Mouse (Mus musculus): ENCODE results near the gene Zmiz1. TPM values are rescaled to one million over a fixed set of nuclear protein-coding genes. Genes with fewer than 3 reads are reported as not detected.

Zmiz1 gene
- polyA plus RNA-seq, 1 experiment from 2014 or later: 37.4 TPM

GRCm38 (mm10) chr14:25451099-25451667 is 7.8 kb upstream of the Zmiz1 start:
- WGBS: 17% methylated on average over 7 of the region's 7 CpGs
- peak overlapping the region; percentile 78 for H3K27ac ChIP-seq (ENCODE audit: low read depth)
- peaks cover 14% of the 10 kb centered on the region for H3K4me1 ChIP-seq (replicated peaks; ENCODE audit: control insufficient read depth, insufficient read depth, low read length)
- no peak overlapping the region for H3K9ac ChIP-seq (ENCODE audit: low read length)
- DNase-seq (ENCODE audit: low spot score) (no peak), ATAC-seq (replicated peaks; ENCODE audit: low FRiP score, low TSS enrichment, low read depth) (peak; percentile 57)
- H3K4me3 ChIP-seq (ENCODE audit: low read depth, low read length): no peak overlapping the region
- H3K4me2 ChIP-seq (ENCODE audit: low read length): peak overlapping the region; percentile 16
- H3K27me3 ChIP-seq (replicated peaks; ENCODE audit: control insufficient read depth, insufficient read depth, low read length): no peaks in the 10 kb centered on the region
- H3K36me3 ChIP-seq (ENCODE audit: control insufficient read depth, insufficient read depth, low read length): no peaks in the 10 kb centered on the region
- H3K9me3 ChIP-seq (ENCODE audit: control insufficient read depth, low read length): no peaks in the 10 kb centered on the region

GRCm38 (mm10) chr14:25451699-25452632 is 7.0 kb upstream of the Zmiz1 start:
- peak overlapping the region; percentile 78 for H3K27ac ChIP-seq (ENCODE audit: low read depth)
- 27% methylated on average over 10 of the region's 10 CpGs for WGBS
- no peak overlapping the region for H3K9ac ChIP-seq (ENCODE audit: low read length)
- H3K4me1 ChIP-seq (replicated peaks; ENCODE audit: control insufficient read depth, insufficient read depth, low read length): peaks cover 21% of the 10 kb centered on the region
- no peak overlapping the region for H3K4me3 ChIP-seq (ENCODE audit: low read depth, low read length)
- DNase-seq (ENCODE audit: low spot score) (peak; percentile 75), ATAC-seq (replicated peaks; ENCODE audit: low FRiP score, low TSS enrichment, low read depth) (peak; percentile 84)
- H3K9me3 ChIP-seq (ENCODE audit: control insufficient read depth, low read length): no peaks in the 10 kb centered on the region
- H3K27me3 ChIP-seq (replicated peaks; ENCODE audit: control insufficient read depth, insufficient read depth, low read length): no peaks in the 10 kb centered on the region
- H3K4me2 ChIP-seq (ENCODE audit: low read length): peak overlapping the region; percentile 16
- no peaks in the 10 kb centered on the region for H3K36me3 ChIP-seq (ENCODE audit: control insufficient read depth, insufficient read depth, low read length)

GRCm38 (mm10) chr14:25452633-25453025 is 6.4 kb upstream of the Zmiz1 start:
- H3K4me1 ChIP-seq (replicated peaks; ENCODE audit: control insufficient read depth, insufficient read depth, low read length): peaks cover 22% of the 10 kb centered on the region
- H3K4me2 ChIP-seq (ENCODE audit: low read length): no peak overlapping the region
- H3K27me3 ChIP-seq (replicated peaks; ENCODE audit: control insufficient read depth, insufficient read depth, low read length): no peaks in the 10 kb centered on the region
- H3K9me3 ChIP-seq (ENCODE audit: control insufficient read depth, low read length): no peaks in the 10 kb centered on the region
- H3K9ac ChIP-seq (ENCODE audit: low read length): no peak overlapping the region
- DNase-seq (ENCODE audit: low spot score) (no peak), ATAC-seq (replicated peaks; ENCODE audit: low FRiP score, low TSS enrichment, low read depth) (no peak)
- H3K4me3 ChIP-seq (ENCODE audit: low read depth, low read length): no peak overlapping the region
- 0 out of 2 replicates have a peak overlapping the region, but pooled peaks have one; percentile 78 for H3K27ac ChIP-seq (ENCODE audit: low read depth)
- H3K36me3 ChIP-seq (ENCODE audit: control insufficient read depth, insufficient read depth, low read length): no peaks in the 10 kb centered on the region
- WGBS: 28% methylated on average over 2 of the region's 2 CpGs

GRCm38 (mm10) chr14:25454066-25454760 is 4.8 kb upstream of the Zmiz1 start:
- ATAC-seq (replicated peaks; ENCODE audit: low FRiP score, low TSS enrichment, low read depth) (no peak), DNase-seq (ENCODE audit: low spot score) (no peak)
- Histone ChIP-seq H3K27ac (ENCODE audit: low read depth) (no peak overlapping the region), H3K36me3 (ENCODE audit: control insufficient read depth, insufficient read depth, low read length) (no peaks in the 10 kb centered on the region), H3K9ac (ENCODE audit: low read length) (no peak overlapping the region), H3K4me1 (replicated peaks; ENCODE audit: control insufficient read depth, insufficient read depth, low read length) (peaks cover 31% of the 10 kb centered on the region), H3K4me2 (ENCODE audit: low read length) (no peak overlapping the region), H3K9me3 (ENCODE audit: control insufficient read depth, low read length) (no peaks in the 10 kb centered on the region), H3K4me3 (ENCODE audit: low read depth, low read length) (no peak overlapping the region), H3K27me3 (replicated peaks; ENCODE audit: control insufficient read depth, insufficient read depth, low read length) (no peaks in the 10 kb centered on the region)
- WGBS: 76% methylated on average over 12 of the region's 12 CpGs

- H3K27me3 ChIP-seq (replicated peaks; ENCODE audit: control insufficient read depth, insufficient read depth, low read length): no peaks in the 10 kb centered on the region
- H3K9ac ChIP-seq (ENCODE audit: low read length): peak overlapping the region; percentile 63
- ATAC-seq (replicated peaks; ENCODE audit: low FRiP score, low TSS enrichment, low read depth) (no peak), DNase-seq (ENCODE audit: low spot score) (peak; percentile 71)
- H3K4me2 ChIP-seq (ENCODE audit: low read length): peak overlapping the region; percentile 94
- H3K4me1 ChIP-seq (replicated peaks; ENCODE audit: control insufficient read depth, insufficient read depth, low read length): peaks cover 35% of the 10 kb centered on the region
- H3K4me3 ChIP-seq (ENCODE audit: low read depth, low read length): peak overlapping the region; percentile 94
- H3K9me3 ChIP-seq (ENCODE audit: control insufficient read depth, low read length): no peaks in the 10 kb centered on the region
- peak overlapping the region; percentile 100 for H3K27ac ChIP-seq (ENCODE audit: low read depth)
- WGBS: 4% methylated on average over 16 of the region's 17 CpGs
- H3K36me3 ChIP-seq (ENCODE audit: control insufficient read depth, insufficient read depth, low read length): no peaks in the 10 kb centered on the region
These were observed 2.1 kb upstream of the Zmiz1 start for GRCm38 (mm10) chr14:25456666-25457433.

- peak overlapping the region; percentile 94 for H3K4me3 ChIP-seq (ENCODE audit: low read depth, low read length)
- peak overlapping the region; percentile 94 for H3K4me2 ChIP-seq (ENCODE audit: low read length)
- peaks cover 39% of the 10 kb centered on the region for H3K4me1 ChIP-seq (replicated peaks; ENCODE audit: control insufficient read depth, insufficient read depth, low read length)
- H3K36me3 ChIP-seq (ENCODE audit: control insufficient read depth, insufficient read depth, low read length): no peaks in the 10 kb centered on the region
- H3K27ac ChIP-seq (ENCODE audit: low read depth): peak overlapping the region; percentile 100
- under 1% methylated on average over 51 of the region's 52 CpGs for WGBS
- ATAC-seq (replicated peaks; ENCODE audit: low FRiP score, low TSS enrichment, low read depth) (peak; percentile 80), DNase-seq (ENCODE audit: low spot score) (peak; percentile 99)
- H3K9me3 ChIP-seq (ENCODE audit: control insufficient read depth, low read length): no peaks in the 10 kb centered on the region
- H3K9ac ChIP-seq (ENCODE audit: low read length): peak overlapping the region; percentile 96
- H3K27me3 ChIP-seq (replicated peaks; ENCODE audit: control insufficient read depth, insufficient read depth, low read length): no peaks in the 10 kb centered on the region
These were observed 1.5 kb upstream of the Zmiz1 start for GRCm38 (mm10) chr14:25457434-25457957.

GRCm38 (mm10) chr14:25458111-25459015 is 622 bp upstream of the Zmiz1 start:
- ATAC-seq (replicated peaks; ENCODE audit: low FRiP score, low TSS enrichment, low read depth) (0 out of 2 replicates have a peak, but pooled peaks have one; percentile 0), DNase-seq (ENCODE audit: low spot score) (peak; percentile 82)
- H3K4me3 ChIP-seq (ENCODE audit: low read depth, low read length): peak overlapping the region; percentile 94
- H3K27me3 ChIP-seq (replicated peaks; ENCODE audit: control insufficient read depth, insufficient read depth, low read length): no peaks in the 10 kb centered on the region
- H3K9ac ChIP-seq (ENCODE audit: low read length): peak overlapping the region; percentile 96
- WGBS: under 1% methylated on average over 37 of the region's 37 CpGs
- peak overlapping the region; percentile 94 for H3K4me2 ChIP-seq (ENCODE audit: low read length)
- H3K36me3 ChIP-seq (ENCODE audit: control insufficient read depth, insufficient read depth, low read length): no peaks in the 10 kb centered on the region
- peaks cover 48% of the 10 kb centered on the region for H3K4me1 ChIP-seq (replicated peaks; ENCODE audit: control insufficient read depth, insufficient read depth, low read length)
- no peaks in the 10 kb centered on the region for H3K9me3 ChIP-seq (ENCODE audit: control insufficient read depth, low read length)
- H3K27ac ChIP-seq (ENCODE audit: low read depth): peak overlapping the region; percentile 100
